Mouse (Mus musculus) kidney, embryonic 16.5 days (tissue): ENCODE measurements around the gene Il17re. TPM values are rescaled to one million over a fixed set of nuclear protein-coding genes. Genes with fewer than 3 reads are reported as not detected.

Experiments used
- ATAC-seq: fragments of 200-750 bp; cut with Nextera tagmentation; 2 replicates; pipeline ENCODE4 v1.8.0; 2017; ENCODE audit warnings: moderate TSS enrichment; ENCODE audit not compliant: low FRiP score, low TSS enrichment
- H3K27ac ChIP-seq: fragments of 300-500 bp; sonication (generic); 2 replicates; pipeline ENCODE4 v1.5.1; 2014; ENCODE audit warnings: low read length
- H3K27me3 ChIP-seq: fragments of 300-500 bp; sonication (generic); 2 replicates; pipeline ENCODE4 v1.6.1; 2014; ENCODE audit warnings: low read length, control low read depth, mixed read lengths; ENCODE audit not compliant: insufficient read depth
- H3K36me3 ChIP-seq: fragments of 300-500 bp; sonication (generic); 2 replicates; pipeline ENCODE4 v1.6.1; 2014; ENCODE audit warnings: low read length, control low read depth, mixed read lengths; ENCODE audit not compliant: insufficient read depth
- H3K4me1 ChIP-seq: fragments of 300-500 bp; sonication (generic); 2 replicates; pipeline ENCODE4 v1.6.1; 2014; ENCODE audit warnings: low read length, control low read depth, mixed read lengths; ENCODE audit not compliant: insufficient read depth
- H3K4me2 ChIP-seq: fragments of 300-500 bp; sonication (generic); replicated peaks from 2 replicates; pipeline ENCODE4 v1.6.1; 2014; ENCODE audit warnings: low read depth, low read length
- H3K4me3 ChIP-seq: fragments of 300-500 bp; sonication (generic); 2 replicates; pipeline ENCODE4 v1.5.1; 2014; ENCODE audit warnings: mild to moderate bottlenecking, low read length
- H3K9ac ChIP-seq: fragments of 300-500 bp; sonication (generic); replicated peaks from 2 replicates; pipeline ENCODE4 v1.6.1; 2014; ENCODE audit warnings: low read length
- H3K9me3 ChIP-seq: fragments of 300-500 bp; sonication (generic); 2 replicates; pipeline ENCODE4 v1.6.1; 2016; ENCODE audit warnings: low read length, control low read depth
- WGBS: fragments of 180-500 bp; shearing (Covaris S2); extraction: QIAGEN DNeasy Blood & Tissue Kit; methylation state at CpG from one replicate; pipeline ENCODE4 v1.1.7; 2014; 5-methylcytosine and 5-hydroxymethylcytosine counted together
- polyA plus RNA-seq: library from polyadenylated mRNA; unstranded; fragments of >200 nt; fragmentation: Nextera tagmentation; extraction: Ambion mirVana; gene quantifications from 2 replicates; pipeline ENCODE4 v1.2.1, GENCODE M21; 2015

The Il17re gene
- 10.0 and 10.1 TPM in 2 replicates for polyA plus RNA-seq

- peak within 1 kb of the TSS; percentile 28; the same call in 1 of the 2 replicates for H3K4me2 ChIP-seq
- ATAC-seq: no peak
- peak within 1 kb of the TSS; percentile 1; the same call in 1 of the 2 replicates for H3K9ac ChIP-seq
- H3K27ac ChIP-seq: 0 out of 2 replicates have a peak within 1 kb of the TSS, but pooled peaks have one; percentile 35
- H3K4me1 ChIP-seq: peaks cover 3% of the 10 kb centered on the region; the same call in 1 of the 2 replicates
- no peaks in the 10 kb centered on the region for H3K36me3 ChIP-seq
- H3K4me3 ChIP-seq: no peak within 1 kb of the TSS
- no peaks in the 10 kb centered on the region for H3K9me3 ChIP-seq
- H3K27me3 ChIP-seq: no peaks in the 10 kb centered on the region
- WGBS: 56% methylated on average over 10 of the region's 10 CpGs
Observed at GRCm38 (mm10) chr6:113457952-113458534, at the start of gene Il17re. Il17re (plus strand) TSS chr6:113458484.

- Histone ChIP-seq H3K9me3 (no peaks in the 10 kb centered on the region), H3K4me3 (no peak overlapping the region), H3K4me2 (no peak overlapping the region), H3K27ac (no peak overlapping the region), H3K9ac (no peak overlapping the region), H3K4me1 (no peaks in the 10 kb centered on the region), H3K27me3 (no peaks in the 10 kb centered on the region), H3K36me3 (peaks cover 9% of the 10 kb centered on the region)
- WGBS: 62% methylated on average over 1 of the region's 1 CpGs
- no peak for ATAC-seq
Observed at GRCm38 (mm10) chr6:113410001-113410400, 48.3 kb upstream of the Il17re start.

- H3K27ac ChIP-seq: no peak overlapping the region
- WGBS: 89% methylated on average over 5 of the region's 5 CpGs
- no peaks in the 10 kb centered on the region for H3K9me3 ChIP-seq
- ATAC-seq: no peak
- no peak overlapping the region for H3K4me2 ChIP-seq
- peaks cover 14% of the 10 kb centered on the region for H3K4me1 ChIP-seq
- H3K27me3 ChIP-seq: no peaks in the 10 kb centered on the region
- no peak overlapping the region for H3K4me3 ChIP-seq
- H3K9ac ChIP-seq: no peak overlapping the region
- peaks cover 14% of the 10 kb centered on the region for H3K36me3 ChIP-seq
Observed at GRCm38 (mm10) chr6:113416416-113416815, 41.9 kb upstream of the Il17re start.

GRCm38 (mm10) chr6:113418441-113419198 lies 39.7 kb upstream of the Il17re start:
- WGBS: 9% methylated on average over 16 of the region's 16 CpGs
- Histone ChIP-seq H3K27me3 (no peaks in the 10 kb centered on the region), H3K4me3 (peak overlapping the region; percentile 65), H3K36me3 (peaks cover 14% of the 10 kb centered on the region), H3K27ac (peak overlapping the region; percentile 70), H3K9me3 (no peaks in the 10 kb centered on the region), H3K4me2 (peak overlapping the region; percentile 63), H3K9ac (peak overlapping the region; percentile 81), H3K4me1 (peaks cover 14% of the 10 kb centered on the region)
- ATAC-seq: peak; percentile 63

- Histone ChIP-seq H3K4me3 (peak within 1 kb of the TSS; percentile 65), H3K36me3 (peaks cover 14% of the 10 kb centered on the region), H3K9ac (peak within 1 kb of the TSS; percentile 81), H3K4me2 (peak within 1 kb of the TSS; percentile 63), H3K4me1 (peaks cover 14% of the 10 kb centered on the region), H3K9me3 (no peaks in the 10 kb centered on the region), H3K27me3 (no peaks in the 10 kb centered on the region), H3K27ac (peak within 1 kb of the TSS; percentile 70)
- peak; percentile 97 for ATAC-seq
- under 1% methylated on average over 25 of the region's 25 CpGs for WGBS
Observed at GRCm38 (mm10) chr6:113419199-113419587, 39.1 kb upstream of the Il17re start, which contains the start of gene Rpusd3. Rpusd3 (minus strand) TSS chr6:113419340.

- 73% methylated on average over 4 of the region's 4 CpGs for WGBS
Observed at GRCm38 (mm10) chr6:113423000-113423399, 35.3 kb upstream of the Il17re start.

GRCm38 (mm10) chr6:113424187-113424586 lies 34.1 kb upstream of the Il17re start:
- Histone ChIP-seq H3K4me2 (no peak overlapping the region), H3K36me3 (no peaks in the 10 kb centered on the region), H3K9ac (no peak overlapping the region), H3K27me3 (no peaks in the 10 kb centered on the region), H3K4me1 (0 out of 2 replicates have a peak, but pooled peaks cover 3% of the 10 kb centered on the region), H3K9me3 (peaks cover 4% of the 10 kb centered on the region; the same call in 1 of the 2 replicates), H3K27ac (no peak overlapping the region), H3K4me3 (no peak overlapping the region)
- ATAC-seq: no peak
- WGBS: 81% methylated on average over 7 of the region's 7 CpGs

More at GRCm38 (mm10) chr6:113423000-113423399, 35.3 kb upstream of the Il17re start:
- Histone ChIP-seq H3K4me1 (peaks cover 10% of the 10 kb centered on the region), H3K4me2 (no peak overlapping the region), H3K4me3 (no peak overlapping the region), H3K27me3 (no peaks in the 10 kb centered on the region), H3K36me3 (no peaks in the 10 kb centered on the region), H3K27ac (no peak overlapping the region), H3K9ac (no peak overlapping the region), H3K9me3 (peaks cover 4% of the 10 kb centered on the region; the same call in 1 of the 2 replicates)
- no peak for ATAC-seq

GRCm38 (mm10) chr6:113426696-113427095 lies 31.6 kb upstream of the Il17re start:
- H3K27me3 ChIP-seq: no peaks in the 10 kb centered on the region
- no peaks in the 10 kb centered on the region for H3K36me3 ChIP-seq
- peaks cover 4% of the 10 kb centered on the region; the same call in 1 of the 2 replicates for H3K9me3 ChIP-seq
- WGBS: 93% methylated on average over 4 of the region's 4 CpGs
- no peak overlapping the region for H3K9ac ChIP-seq
- H3K4me1 ChIP-seq: no peaks in the 10 kb centered on the region
- H3K4me2 ChIP-seq: no peak overlapping the region
- ATAC-seq: no peak
- no peak overlapping the region for H3K4me3 ChIP-seq
- no peak overlapping the region for H3K27ac ChIP-seq

GRCm38 (mm10) chr6:113427397-113427796 lies 30.9 kb upstream of the Il17re start:
- peaks cover 4% of the 10 kb centered on the region; the same call in 1 of the 2 replicates for H3K9me3 ChIP-seq
- WGBS: 57% methylated on average over 3 of the region's 3 CpGs
- H3K36me3 ChIP-seq: no peaks in the 10 kb centered on the region
- no peaks in the 10 kb centered on the region for H3K27me3 ChIP-seq
- H3K4me2 ChIP-seq: no peak overlapping the region
- no peak overlapping the region for H3K27ac ChIP-seq
- no peak overlapping the region for H3K9ac ChIP-seq
- H3K4me1 ChIP-seq: no peaks in the 10 kb centered on the region
- no peak overlapping the region for H3K4me3 ChIP-seq
- ATAC-seq: no peak
